Mouse (Mus musculus): ENCODE data around the gene Rnf215. TPM values are rescaled to one million over a fixed set of nuclear protein-coding genes. Genes with fewer than 3 reads are reported as not detected.

Rnf215 gene
- polyA plus RNA-seq (2015; fragmentation: Nextera tagmentation; extraction: Ambion mirVana), result 19.6 and 23.2 TPM in 2 replicates

- H3K9ac ChIP-seq (ENCODE audit: low read length), result peak within 1 kb of the TSS; percentile 95
- peaks cover 9% of the 10 kb centered on the region; the same call in 1 of the 2 replicates for H3K36me3 ChIP-seq (ENCODE audit: control insufficient read depth, insufficient read depth, low read length)
- DNase-seq (ENCODE audit: low spot score), result peak; percentile 98
- H3K9me3 ChIP-seq (ENCODE audit: control insufficient read depth, low read length), result 0 out of 2 replicates have a peak, but pooled peaks cover 3% of the 10 kb centered on the region
- H3K4me1 ChIP-seq (replicated peaks; ENCODE audit: control insufficient read depth, insufficient read depth), result no peaks in the 10 kb centered on the region; the same call in 1 of the 2 replicates
- peak within 1 kb of the TSS; percentile 82 for H3K27ac ChIP-seq (replicated peaks)
- peak; percentile 95 for ATAC-seq (ENCODE audit: low FRiP score, low TSS enrichment)
- WGBS, result 2% methylated on average over 54 of the region's 66 CpGs
- peak; percentile 76 for TF ChIP-seq CTCF (IDR thresholded peaks at IDR 0.05; ENCODE audit: low read depth)
- no peak for TF ChIP-seq EP300 (optimal IDR thresholded peaks at IDR 0.05)
- H3K4me2 ChIP-seq (replicated peaks; ENCODE audit: low read depth), result peak within 1 kb of the TSS; percentile 77
- H3K27me3 ChIP-seq (ENCODE audit: control insufficient read depth, insufficient read depth, low read length), result no peaks in the 10 kb centered on the region
- H3K4me3 ChIP-seq (ENCODE audit: low read depth, low read length), result peak within 1 kb of the TSS; percentile 88
Measured at GRCm38 (mm10) chr11:4134986-4135935, at the start of gene Rnf215. Gene Rnf215, plus strand, starts transcription at chr11:4135202.

- ATAC-seq (ENCODE audit: low FRiP score, low TSS enrichment) (no peak), DNase-seq (ENCODE audit: low spot score) (no peak)
- H3K36me3 ChIP-seq (ENCODE audit: control insufficient read depth, insufficient read depth, low read length), result no peaks in the 10 kb centered on the region
- H3K4me3 ChIP-seq (ENCODE audit: low read depth, low read length), result no peak overlapping the region
- H3K9me3 ChIP-seq (ENCODE audit: control insufficient read depth, low read length), result no peaks in the 10 kb centered on the region
- no peak overlapping the region for H3K4me2 ChIP-seq (replicated peaks; ENCODE audit: low read depth)
- no peak for TF ChIP-seq EP300 (optimal IDR thresholded peaks at IDR 0.05)
- TF ChIP-seq CTCF (IDR thresholded peaks at IDR 0.05; ENCODE audit: low read depth), result no peak
- no peak overlapping the region for H3K9ac ChIP-seq (ENCODE audit: low read length)
- WGBS, result 65% methylated on average over 1 of the region's 1 CpGs
- H3K27me3 ChIP-seq (ENCODE audit: control insufficient read depth, insufficient read depth, low read length), result no peaks in the 10 kb centered on the region
- H3K27ac ChIP-seq (replicated peaks), result no peak overlapping the region
- H3K4me1 ChIP-seq (replicated peaks; ENCODE audit: control insufficient read depth, insufficient read depth), result no peaks in the 10 kb centered on the region
Measured at GRCm38 (mm10) chr11:4086246-4086645, 48.8 kb upstream of the Rnf215 start.

GRCm38 (mm10) chr11:4087267-4087666, 47.7 kb upstream of the Rnf215 start:
- Histone ChIP-seq H3K4me2 (replicated peaks; ENCODE audit: low read depth) (no peak overlapping the region), H3K4me1 (replicated peaks; ENCODE audit: control insufficient read depth, insufficient read depth) (no peaks in the 10 kb centered on the region), H3K27ac (replicated peaks) (no peak overlapping the region), H3K9me3 (ENCODE audit: control insufficient read depth, low read length) (no peaks in the 10 kb centered on the region), H3K4me3 (ENCODE audit: low read depth, low read length) (no peak overlapping the region), H3K27me3 (ENCODE audit: control insufficient read depth, insufficient read depth, low read length) (no peaks in the 10 kb centered on the region), H3K9ac (ENCODE audit: low read length) (no peak overlapping the region), H3K36me3 (ENCODE audit: control insufficient read depth, insufficient read depth, low read length) (no peaks in the 10 kb centered on the region)
- no peak for TF ChIP-seq CTCF (IDR thresholded peaks at IDR 0.05; ENCODE audit: low read depth)
- ATAC-seq (ENCODE audit: low FRiP score, low TSS enrichment) (no peak), DNase-seq (ENCODE audit: low spot score) (no peak)
- 63% methylated on average over 2 of the region's 2 CpGs for WGBS

GRCm38 (mm10) chr11:4093459-4094377, 41.3 kb upstream of the Rnf215 start:
- Histone ChIP-seq H3K27me3 (ENCODE audit: control insufficient read depth, insufficient read depth, low read length) (no peaks in the 10 kb centered on the region), H3K4me1 (replicated peaks; ENCODE audit: control insufficient read depth, insufficient read depth) (peaks cover 7% of the 10 kb centered on the region), H3K4me2 (replicated peaks; ENCODE audit: low read depth) (peak overlapping the region; percentile 78), H3K4me3 (ENCODE audit: low read depth, low read length) (no peak overlapping the region), H3K9ac (ENCODE audit: low read length) (no peak overlapping the region), H3K36me3 (ENCODE audit: control insufficient read depth, insufficient read depth, low read length) (no peaks in the 10 kb centered on the region), H3K27ac (replicated peaks) (peak overlapping the region; percentile 86), H3K9me3 (ENCODE audit: control insufficient read depth, low read length) (no peaks in the 10 kb centered on the region)
- WGBS, result 64% methylated on average over 18 of the region's 18 CpGs
- DNase-seq (ENCODE audit: low spot score), result peak; percentile 67
- TF ChIP-seq CTCF (IDR thresholded peaks at IDR 0.05; ENCODE audit: low read depth), result no peak
- no peak for TF ChIP-seq EP300 (optimal IDR thresholded peaks at IDR 0.05)
- peak; percentile 58 for ATAC-seq (ENCODE audit: low FRiP score, low TSS enrichment)

- H3K27me3 ChIP-seq (ENCODE audit: control insufficient read depth, insufficient read depth, low read length), result no peaks in the 10 kb centered on the region
- WGBS, result 8% methylated on average over 23 of the region's 24 CpGs
- peaks cover 7% of the 10 kb centered on the region for H3K4me1 ChIP-seq (replicated peaks; ENCODE audit: control insufficient read depth, insufficient read depth)
- no peaks in the 10 kb centered on the region for H3K9me3 ChIP-seq (ENCODE audit: control insufficient read depth, low read length)
- H3K27ac ChIP-seq (replicated peaks), result peak overlapping the region; percentile 86
- H3K36me3 ChIP-seq (ENCODE audit: control insufficient read depth, insufficient read depth, low read length), result no peaks in the 10 kb centered on the region
- H3K4me3 ChIP-seq (ENCODE audit: low read depth, low read length), result peak overlapping the region; percentile 53
- DNase-seq (ENCODE audit: low spot score), result peak; percentile 88
- peak overlapping the region; percentile 78 for H3K4me2 ChIP-seq (replicated peaks; ENCODE audit: low read depth)
- peak overlapping the region; percentile 61 for H3K9ac ChIP-seq (ENCODE audit: low read length)
- TF ChIP-seq EP300 (optimal IDR thresholded peaks at IDR 0.05), result no peak
- TF ChIP-seq CTCF (IDR thresholded peaks at IDR 0.05; ENCODE audit: low read depth), result peak; percentile 85
- peak; percentile 55 for ATAC-seq (ENCODE audit: low FRiP score, low TSS enrichment)
Measured at GRCm38 (mm10) chr11:4094378-4095170, 40.4 kb upstream of the Rnf215 start.

Data from stomach, postnatal 0 days (tissue).